Mouse (Mus musculus) erythroblast, embryonic 14.5 days (primary cell): ENCODE measurements at regions not wholly inside any gene's neighbourhood (a gene's known extent, or its start where the extent isn't known, plus 50 kb on each side); places are given as distances from the start of the nearest gene placed in this dataset.

ENCODE experiments used
- GATA1 ChIP-seq: IDR thresholded peaks from 2 replicates; pipeline ENCODE4 v1.6.1; 2012; ENCODE audit warnings: low read length, inconsistent platforms, mixed read lengths
- TAL1 ChIP-seq: IDR thresholded peaks from 3 replicates; pipeline ENCODE4 v1.6.1; 2012; ENCODE audit warnings: low read length, inconsistent platforms, mixed read lengths

GRCm38 (mm10) chr11:24695010-24695720, 617.3 kb downstream of the Bcl11a start:
- TF ChIP-seq TAL1 (no peak), GATA1 (no peak)
